Mouse (Mus musculus): Measurements from ENCODE around the gene Wdfy2. TPM values are rescaled to one million over a fixed set of nuclear protein-coding genes. Genes with fewer than 3 reads are reported as not detected.

The Wdfy2 gene
- 8.9 and 9.5 TPM in 2 replicates for polyA plus RNA-seq (2016; fragmentation: Nextera tagmentation; extraction: Ambion mirVana)

DNA sequence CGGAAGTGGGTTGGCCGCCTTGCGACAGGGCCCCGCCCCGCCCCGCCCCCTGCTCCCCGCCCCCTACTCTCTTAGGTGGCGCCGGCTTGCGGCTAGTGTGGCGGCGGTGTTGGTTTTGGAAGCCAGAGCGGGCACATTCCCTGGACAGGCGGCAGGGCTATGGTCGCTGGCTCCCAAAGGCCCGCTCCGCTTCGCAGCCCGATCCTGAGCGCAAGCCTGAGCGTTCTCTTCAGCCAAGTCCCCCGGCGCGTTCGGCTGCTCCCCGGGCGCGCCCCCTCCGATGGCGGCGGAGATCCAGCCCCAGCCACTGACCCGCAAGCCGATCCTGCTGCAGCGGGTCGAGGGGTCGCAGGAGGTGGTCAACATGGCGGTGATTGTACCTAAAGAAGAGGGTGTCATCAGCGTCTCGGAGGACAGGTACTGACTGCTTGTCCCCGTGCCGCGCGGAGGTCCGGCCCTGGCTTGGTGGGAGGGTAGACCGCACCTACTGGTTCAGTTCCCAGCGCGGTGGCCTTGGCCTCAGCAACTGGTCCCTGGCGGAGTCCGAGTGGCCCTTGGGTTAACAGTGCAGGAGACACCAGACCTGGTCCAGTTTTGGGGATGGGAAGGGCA lies at the start of gene Wdfy2:
TSS of gene Wdfy2 (plus strand) at position 38 of the 612 bp plus-strand sequence.
- Histone ChIP-seq H3K36me3 (peaks cover 11% of the 10 kb centered on the region), H3K4me1 (peaks cover 25% of the 10 kb centered on the region), H3K9me3 (no peaks in the 10 kb centered on the region), H3K27me3 (ENCODE audit: insufficient read depth, poor library complexity, severe bottlenecking) (no peaks in the 10 kb centered on the region), H3K27ac (peak within 1 kb of the TSS; percentile 90), H3K4me3 (peak within 1 kb of the TSS; percentile 96)
- WGBS, result under 1% methylated on average over 49 of the region's 49 CpGs
- DNase-seq (ENCODE audit: low spot score), result peak; percentile 88

- 72% methylated on average over 4 of the region's 4 CpGs for WGBS
- Histone ChIP-seq H3K9me3 (no peaks in the 10 kb centered on the region), H3K4me1 (peaks cover 5% of the 10 kb centered on the region; the same call in 1 of the 2 replicates), H3K27me3 (ENCODE audit: insufficient read depth, poor library complexity, severe bottlenecking) (no peaks in the 10 kb centered on the region), H3K27ac (no peak overlapping the region), H3K36me3 (no peaks in the 10 kb centered on the region), H3K4me3 (no peak overlapping the region)
- no peak for DNase-seq (ENCODE audit: low spot score)
Measured at GRCm38 (mm10) chr14:62789282-62789681, 48.2 kb upstream of the Wdfy2 start.

DNA sequence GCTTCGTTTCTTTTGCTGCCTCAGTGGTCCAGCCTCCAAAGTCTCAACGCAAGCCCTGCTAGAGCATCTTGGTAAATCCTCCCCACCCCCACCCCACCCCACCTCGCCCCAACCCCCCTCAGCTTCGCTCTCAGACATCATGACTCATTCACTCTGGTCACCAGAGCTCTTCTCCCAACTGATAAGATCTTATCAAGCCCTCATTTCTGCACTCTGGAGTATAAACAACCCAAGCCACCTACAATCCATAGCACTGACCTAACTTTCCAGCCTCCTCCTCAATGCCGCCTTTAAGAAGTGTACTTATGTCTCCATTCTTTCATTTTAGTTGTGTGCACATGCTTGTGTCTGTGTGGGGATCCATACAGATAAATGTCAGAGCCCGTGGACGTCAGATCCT lies 41.8 kb upstream of the Wdfy2 start:
- H3K9me3 ChIP-seq, result no peaks in the 10 kb centered on the region
- peaks cover 24% of the 10 kb centered on the region for H3K4me1 ChIP-seq
- no peaks in the 10 kb centered on the region for H3K27me3 ChIP-seq (ENCODE audit: insufficient read depth, poor library complexity, severe bottlenecking)
- no peaks in the 10 kb centered on the region for H3K36me3 ChIP-seq
- WGBS, result 45% methylated on average over 7 of the region's 7 CpGs
- no peak overlapping the region for H3K4me3 ChIP-seq
- DNase-seq (ENCODE audit: low spot score), result no peak
- H3K27ac ChIP-seq, result no peak overlapping the region

- H3K9me3 ChIP-seq, result no peaks in the 10 kb centered on the region
- 2% methylated on average over 4 of the region's 4 CpGs for WGBS
- H3K36me3 ChIP-seq, result no peaks in the 10 kb centered on the region
- H3K4me1 ChIP-seq, result peaks cover 24% of the 10 kb centered on the region
- 0 out of 2 replicates have a peak overlapping the region, but pooled peaks have one; percentile 13 for H3K27ac ChIP-seq
- H3K4me3 ChIP-seq, result peak overlapping the region; percentile 45; the same call in 1 of the 2 replicates
- no peaks in the 10 kb centered on the region for H3K27me3 ChIP-seq (ENCODE audit: insufficient read depth, poor library complexity, severe bottlenecking)
- DNase-seq (ENCODE audit: low spot score), result no peak
Measured at GRCm38 (mm10) chr14:62798608-62799101, 38.8 kb upstream of the Wdfy2 start.

- no peaks in the 10 kb centered on the region for H3K27me3 ChIP-seq (ENCODE audit: insufficient read depth, poor library complexity, severe bottlenecking)
- H3K9me3 ChIP-seq, result no peaks in the 10 kb centered on the region
- H3K27ac ChIP-seq, result no peak overlapping the region
- no peak overlapping the region for H3K4me3 ChIP-seq
- DNase-seq (ENCODE audit: low spot score), result no peak
- H3K4me1 ChIP-seq, result peaks cover 14% of the 10 kb centered on the region
- no peaks in the 10 kb centered on the region for H3K36me3 ChIP-seq
- WGBS, result 81% methylated on average over 3 of the region's 3 CpGs
Measured at GRCm38 (mm10) chr14:62800791-62801190, 36.7 kb upstream of the Wdfy2 start.

DNA sequence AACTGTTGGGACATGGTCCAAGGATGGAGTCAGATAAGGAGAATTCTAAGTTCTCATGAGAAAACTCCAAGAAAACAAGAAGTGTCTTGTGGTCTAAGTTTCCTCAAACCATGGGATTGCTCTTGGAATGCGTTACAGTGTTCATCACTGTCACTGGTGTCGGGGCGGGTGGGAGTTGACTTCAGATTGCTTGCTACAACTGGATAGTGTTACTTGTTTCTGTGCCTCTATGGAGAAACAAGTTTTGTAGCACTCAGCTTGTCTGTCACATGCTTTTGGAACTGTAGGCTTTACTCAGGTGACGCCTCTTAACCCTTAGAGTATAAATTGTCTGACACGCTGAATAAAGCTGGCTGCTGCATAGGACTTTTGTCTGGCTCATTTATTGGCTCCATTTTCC lies 34.3 kb upstream of the Wdfy2 start:
- Histone ChIP-seq H3K4me1 (peaks cover 8% of the 10 kb centered on the region), H3K27ac (no peak overlapping the region), H3K4me3 (no peak overlapping the region), H3K9me3 (no peaks in the 10 kb centered on the region), H3K36me3 (no peaks in the 10 kb centered on the region), H3K27me3 (ENCODE audit: insufficient read depth, poor library complexity, severe bottlenecking) (no peaks in the 10 kb centered on the region)
- WGBS, result 71% methylated on average over 5 of the region's 5 CpGs
- DNase-seq (ENCODE audit: low spot score), result no peak

- H3K4me3 ChIP-seq, result no peak overlapping the region
- no peaks in the 10 kb centered on the region for H3K27me3 ChIP-seq (ENCODE audit: insufficient read depth, poor library complexity, severe bottlenecking)
- H3K36me3 ChIP-seq, result no peaks in the 10 kb centered on the region
- H3K27ac ChIP-seq, result no peak overlapping the region
- 45% methylated on average over 3 of the region's 3 CpGs for WGBS
- no peaks in the 10 kb centered on the region for H3K9me3 ChIP-seq
- DNase-seq (ENCODE audit: low spot score), result no peak
- H3K4me1 ChIP-seq, result peaks cover 5% of the 10 kb centered on the region; the same call in 1 of the 2 replicates
Measured at GRCm38 (mm10) chr14:62806921-62807320, 30.6 kb upstream of the Wdfy2 start.

- Histone ChIP-seq H3K4me3 (no peak overlapping the region), H3K27me3 (ENCODE audit: insufficient read depth, poor library complexity, severe bottlenecking) (no peaks in the 10 kb centered on the region), H3K4me1 (peaks cover 8% of the 10 kb centered on the region; the same call in 1 of the 2 replicates), H3K9me3 (no peaks in the 10 kb centered on the region), H3K36me3 (no peaks in the 10 kb centered on the region), H3K27ac (no peak overlapping the region)
- WGBS, result 53% methylated on average over 7 of the region's 7 CpGs
- DNase-seq (ENCODE audit: low spot score), result no peak
Measured at GRCm38 (mm10) chr14:62808661-62809523, 28.6 kb upstream of the Wdfy2 start.

- no peaks in the 10 kb centered on the region for H3K27me3 ChIP-seq (ENCODE audit: insufficient read depth, poor library complexity, severe bottlenecking)
- H3K4me3 ChIP-seq, result no peak overlapping the region
- H3K27ac ChIP-seq, result no peak overlapping the region
- WGBS, result 42% methylated on average over 5 of the region's 5 CpGs
- 0 out of 2 replicates have a peak, but pooled peaks cover 3% of the 10 kb centered on the region for H3K4me1 ChIP-seq
- H3K36me3 ChIP-seq, result no peaks in the 10 kb centered on the region
- no peaks in the 10 kb centered on the region for H3K9me3 ChIP-seq
- DNase-seq (ENCODE audit: low spot score), result no peak
Measured at GRCm38 (mm10) chr14:62812765-62813164, 24.7 kb upstream of the Wdfy2 start.

DNA sequence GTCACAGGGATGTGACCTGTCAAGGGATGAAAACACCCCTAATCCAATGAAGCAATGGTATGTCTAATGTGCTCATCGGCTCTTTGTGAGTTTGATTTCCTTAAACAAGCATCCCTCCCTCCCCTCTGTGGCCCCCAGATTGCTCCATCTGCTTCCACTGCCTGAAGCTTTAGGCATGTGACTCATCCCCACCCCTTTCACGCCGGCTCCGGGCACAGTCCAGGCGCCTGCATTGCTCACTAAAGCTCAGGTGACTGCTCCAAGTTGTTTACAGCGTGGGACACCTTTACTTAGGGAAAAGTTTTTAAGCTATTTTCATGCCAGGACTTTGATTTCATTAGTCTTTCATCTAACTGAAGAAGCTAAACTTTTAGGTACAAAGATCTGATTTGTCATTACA lies 22.9 kb upstream of the Wdfy2 start:
- H3K27me3 ChIP-seq (ENCODE audit: insufficient read depth, poor library complexity, severe bottlenecking), result no peaks in the 10 kb centered on the region
- H3K4me3 ChIP-seq, result no peak overlapping the region
- no peaks in the 10 kb centered on the region for H3K9me3 ChIP-seq
- no peak for DNase-seq (ENCODE audit: low spot score)
- H3K4me1 ChIP-seq, result 0 out of 2 replicates have a peak, but pooled peaks cover 3% of the 10 kb centered on the region
- H3K36me3 ChIP-seq, result no peaks in the 10 kb centered on the region
- WGBS, result 64% methylated on average over 6 of the region's 6 CpGs
- no peak overlapping the region for H3K27ac ChIP-seq

GRCm38 (mm10) chr14:62816827-62817226 lies 20.7 kb upstream of the Wdfy2 start:
- Histone ChIP-seq H3K36me3 (no peaks in the 10 kb centered on the region), H3K27me3 (ENCODE audit: insufficient read depth, poor library complexity, severe bottlenecking) (no peaks in the 10 kb centered on the region), H3K9me3 (no peaks in the 10 kb centered on the region), H3K4me3 (no peak overlapping the region), H3K27ac (no peak overlapping the region), H3K4me1 (0 out of 2 replicates have a peak, but pooled peaks cover 3% of the 10 kb centered on the region)
- no peak for DNase-seq (ENCODE audit: low spot score)
- 74% methylated on average over 4 of the region's 4 CpGs for WGBS

DNA sequence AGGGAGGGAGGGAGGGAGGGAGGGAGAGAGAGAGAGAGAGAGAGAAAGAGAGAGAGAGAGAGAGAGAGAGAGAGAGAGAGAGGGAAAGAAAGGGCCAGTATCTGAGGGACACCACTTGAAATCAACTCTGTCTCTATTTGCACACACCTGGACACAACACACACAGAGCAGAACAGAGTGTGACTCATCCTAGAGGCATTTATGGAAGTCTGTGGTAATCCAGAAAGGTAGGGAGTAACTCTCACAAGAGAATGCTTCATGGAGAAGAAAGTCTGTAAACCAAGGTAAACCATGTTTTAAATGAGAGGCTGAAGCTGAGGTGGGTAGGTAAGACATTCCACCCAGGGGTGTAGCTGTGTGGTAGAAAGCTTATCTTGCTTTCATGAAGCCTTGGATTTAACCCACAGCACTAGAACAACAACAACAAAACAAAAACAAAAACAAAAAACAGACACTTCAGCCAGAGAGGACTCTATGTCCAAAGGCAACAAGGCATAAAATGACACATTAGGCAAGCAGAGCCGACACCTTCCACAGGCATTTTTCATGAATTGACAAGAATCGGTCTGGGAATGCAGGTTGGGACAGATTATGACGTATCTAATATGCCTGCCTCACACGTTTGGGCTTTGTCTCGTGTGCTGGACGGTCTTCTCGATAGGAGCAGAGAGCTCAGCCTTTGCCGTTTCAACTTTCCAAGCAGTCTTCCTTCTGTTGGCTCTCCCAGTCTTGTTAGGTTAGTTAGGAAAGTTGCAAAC lies 11.7 kb upstream of the Wdfy2 start:
- 84% methylated on average over 8 of the region's 8 CpGs for WGBS
- no peak overlapping the region for H3K4me3 ChIP-seq
- H3K27me3 ChIP-seq (ENCODE audit: insufficient read depth, poor library complexity, severe bottlenecking), result no peaks in the 10 kb centered on the region
- no peak overlapping the region for H3K27ac ChIP-seq
- no peak for DNase-seq (ENCODE audit: low spot score)
- no peaks in the 10 kb centered on the region for H3K4me1 ChIP-seq
- no peaks in the 10 kb centered on the region for H3K36me3 ChIP-seq
- H3K9me3 ChIP-seq, result no peaks in the 10 kb centered on the region

Measured in heart, embryonic 10.5 days (tissue).